Mouse (Mus musculus): ENCODE results near the gene Asic1. TPM values are rescaled to one million over a fixed set of nuclear protein-coding genes. Genes with fewer than 3 reads are reported as not detected.

Asic1 gene
- polyA plus RNA-seq (2014; fragmentation: Illumina TruSeq; extraction: RNeasy Lipid Tissue Mini Kit (QIAGEN cat#74804)): not detected

DNA sequence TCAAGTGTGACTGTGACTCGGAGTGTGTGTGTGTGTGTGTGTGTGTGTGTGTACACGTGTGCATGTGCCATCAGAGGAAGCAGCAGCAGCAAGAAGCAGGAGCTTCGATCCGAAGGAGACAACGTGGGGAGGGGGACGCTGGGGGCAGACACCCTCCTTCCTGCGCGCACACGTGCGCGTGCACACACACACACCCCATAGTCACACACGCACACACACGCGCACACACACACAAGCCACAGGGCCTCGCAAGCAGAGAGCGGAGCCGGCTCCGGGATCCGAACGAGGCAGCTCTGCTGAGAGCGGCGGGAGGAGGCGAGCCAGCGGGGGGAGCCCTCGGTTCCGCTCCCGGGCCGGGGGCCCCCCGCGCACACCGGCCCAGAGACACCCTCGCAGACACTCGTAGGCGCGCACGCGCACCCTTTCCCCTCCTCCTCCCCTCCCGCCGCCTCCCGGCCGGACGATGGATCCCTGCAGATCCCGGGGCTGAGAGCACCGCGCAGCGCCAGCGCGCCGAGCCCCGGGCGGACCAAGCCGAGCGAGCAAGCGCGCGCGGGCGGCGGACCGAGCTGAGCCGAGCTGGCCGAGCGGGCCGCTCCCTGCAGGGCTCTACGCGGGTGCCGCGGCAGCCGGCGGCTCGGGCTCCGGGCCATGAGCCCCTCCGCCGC, at the start of gene Asic1:
Gene Asic1, plus strand, starts transcription at position 215 of the 668 bp plus-strand sequence.

DNA sequence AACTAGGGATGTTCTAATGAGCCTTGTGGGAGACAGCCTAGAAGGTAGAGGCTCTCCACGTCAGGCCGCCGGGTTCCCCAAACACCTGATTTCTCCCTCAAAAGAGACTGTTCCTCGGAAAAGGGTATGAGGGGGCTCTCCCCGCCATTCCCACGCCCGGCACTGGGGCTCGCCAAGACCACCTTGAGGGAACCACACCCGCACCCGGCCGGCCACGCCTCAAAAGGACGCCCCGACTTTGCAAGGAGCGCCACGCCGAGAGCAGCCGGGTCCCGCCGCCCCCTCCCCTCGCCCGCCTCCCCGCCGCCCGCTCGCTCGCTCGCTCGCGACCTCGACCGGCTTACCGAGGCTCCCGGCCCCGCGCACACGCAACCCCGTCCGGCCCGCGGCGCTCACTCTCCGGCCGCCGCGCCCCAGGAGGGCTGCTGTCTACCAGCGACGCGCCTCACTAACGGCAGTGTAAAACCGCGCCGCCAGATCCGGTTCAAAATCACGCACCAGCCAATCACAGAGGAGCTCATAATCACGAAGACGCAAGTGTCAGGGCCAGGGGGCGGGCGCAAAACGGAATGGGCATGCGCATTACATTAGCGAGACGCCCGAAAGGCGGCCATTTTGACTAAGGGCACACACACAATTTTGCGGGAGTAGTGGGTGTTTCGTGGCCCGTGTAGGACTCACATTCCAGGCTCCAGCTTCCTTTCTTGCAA, 18.9 kb upstream of the Asic1 start, which contains the start of gene Racgap1:
Gene Racgap1, minus strand, starts transcription at position 494 of the 710 bp plus-strand sequence.

DNA sequence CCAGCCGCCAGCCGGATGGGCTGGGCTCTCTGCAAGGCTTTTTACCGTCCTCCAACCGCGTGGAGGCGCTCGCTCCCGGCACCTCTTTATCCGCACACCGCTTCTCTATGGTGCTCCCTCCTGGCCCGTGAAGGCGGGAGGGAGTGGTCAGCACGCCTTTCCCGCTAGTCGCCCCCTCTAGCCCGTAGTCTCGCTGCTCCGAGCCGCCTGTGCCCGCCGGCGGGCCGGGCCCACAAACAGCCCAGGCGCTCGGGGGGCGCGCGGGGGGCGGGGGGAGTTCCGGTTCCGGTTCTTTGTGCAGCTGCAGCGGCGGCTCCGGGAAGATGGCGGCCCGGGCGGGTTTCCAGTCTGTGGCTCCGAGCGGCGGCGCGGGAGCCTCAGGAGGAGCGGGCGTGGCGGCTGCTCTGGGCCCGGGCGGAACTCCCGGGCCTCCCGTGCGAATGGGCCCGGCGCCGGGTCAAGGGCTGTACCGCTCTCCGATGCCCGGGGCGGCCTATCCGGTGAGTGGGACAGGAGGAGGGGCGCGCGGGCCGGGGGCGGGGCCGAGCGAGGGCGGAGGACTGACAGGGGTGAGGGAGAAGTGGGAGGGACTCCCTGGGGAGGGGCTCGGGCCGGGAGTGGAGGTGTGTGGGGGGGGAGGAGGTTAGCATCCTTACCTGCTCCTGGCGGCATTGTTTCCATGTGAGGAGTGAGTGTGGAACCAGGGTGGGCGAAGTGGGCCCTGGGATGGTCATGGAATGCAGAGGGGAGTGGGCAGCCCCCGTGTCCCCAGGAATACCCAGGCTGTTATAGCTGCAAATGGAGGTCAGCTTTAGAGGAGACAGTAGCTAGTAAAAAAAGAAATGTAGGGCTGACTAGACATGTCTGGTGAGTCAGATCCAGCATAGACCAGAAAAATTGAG, 32.1 kb downstream of the Asic1 start, which contains the start of gene Smarcd1:
Gene Smarcd1, plus strand, starts transcription at position 131 of the 902 bp plus-strand sequence.

DNA sequence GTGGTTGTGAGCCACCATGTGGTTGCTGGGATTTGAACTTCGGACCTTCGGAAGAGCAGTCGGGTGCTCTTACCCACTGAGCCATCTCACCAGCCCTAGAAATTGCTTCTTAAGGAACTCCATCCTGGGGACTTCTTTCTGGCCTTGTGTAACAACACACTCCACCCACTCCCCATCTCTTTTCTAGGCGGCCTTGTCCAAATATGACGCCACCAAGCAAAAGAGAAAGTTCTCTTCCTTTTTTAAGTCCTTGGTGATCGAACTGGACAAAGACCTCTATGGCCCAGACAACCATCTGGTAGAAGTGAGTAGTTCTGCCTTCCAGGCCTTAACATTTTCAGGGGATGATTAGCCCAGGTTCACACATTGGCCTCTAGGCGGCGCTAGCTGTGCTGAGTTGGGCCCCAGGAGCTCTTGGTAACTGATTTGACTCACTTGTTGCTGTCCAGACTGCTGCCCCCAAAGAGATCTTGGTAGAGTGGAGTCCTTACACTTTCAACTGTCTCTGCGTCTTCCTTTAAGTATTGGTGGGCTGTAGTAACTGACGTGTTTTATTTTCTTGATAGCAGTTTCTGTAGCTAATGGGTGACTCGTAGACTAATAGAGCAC, 35.4 kb downstream of the Asic1 start, which contains the start of gene Gm17349:
Gene Gm17349, minus strand, starts transcription at position 51 of the 609 bp plus-strand sequence.

DNA sequence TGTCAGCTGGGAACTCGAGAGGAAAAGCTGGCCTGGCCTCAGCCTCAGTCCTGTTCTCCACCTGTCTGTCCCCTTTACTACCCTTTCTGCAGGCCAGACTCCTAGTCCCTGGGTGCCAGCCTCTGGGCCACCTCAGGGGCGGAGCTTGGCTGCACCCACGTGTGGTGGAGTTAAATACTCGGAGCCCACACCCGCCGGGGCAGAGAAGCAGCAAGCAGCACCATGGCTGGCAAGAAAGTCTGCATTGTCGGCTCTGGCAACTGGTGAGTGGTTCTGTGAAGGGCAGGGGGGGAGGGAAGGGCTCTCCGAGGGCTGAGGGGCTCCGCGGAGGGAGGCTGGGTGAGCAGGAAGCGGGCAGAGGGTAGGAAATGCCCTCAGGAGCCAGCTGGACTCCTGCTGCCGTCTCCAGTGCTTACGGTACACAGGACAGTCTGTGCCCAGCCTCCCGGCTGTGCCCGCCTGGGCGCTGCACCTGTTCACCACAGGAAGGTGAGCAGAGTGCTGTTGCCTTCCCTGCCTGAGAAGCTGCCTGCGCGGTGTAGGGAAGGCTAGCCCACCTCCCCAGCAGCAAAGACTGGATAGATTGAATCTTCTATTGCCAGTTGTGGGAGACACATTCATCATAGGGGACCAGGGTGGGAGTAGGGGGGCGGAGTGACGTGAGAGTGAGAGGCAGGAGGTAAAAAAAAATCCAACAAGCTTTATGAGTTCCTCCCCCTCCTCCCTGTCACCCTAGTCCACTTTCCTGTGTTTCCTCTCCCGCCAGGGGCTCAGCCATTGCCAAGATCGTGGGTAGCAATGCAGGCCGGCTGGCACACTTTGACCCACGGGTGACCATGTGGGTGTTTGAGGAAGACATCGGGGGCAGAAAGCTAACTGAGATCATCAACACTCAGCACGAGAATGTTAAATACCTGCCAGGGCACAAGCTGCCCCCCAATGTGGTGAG, 47.5 kb downstream of the Asic1 start, which contains the start of gene Gpd1:
Gene Gpd1, plus strand, starts transcription at position 130 of the 949 bp plus-strand sequence.

DNA sequence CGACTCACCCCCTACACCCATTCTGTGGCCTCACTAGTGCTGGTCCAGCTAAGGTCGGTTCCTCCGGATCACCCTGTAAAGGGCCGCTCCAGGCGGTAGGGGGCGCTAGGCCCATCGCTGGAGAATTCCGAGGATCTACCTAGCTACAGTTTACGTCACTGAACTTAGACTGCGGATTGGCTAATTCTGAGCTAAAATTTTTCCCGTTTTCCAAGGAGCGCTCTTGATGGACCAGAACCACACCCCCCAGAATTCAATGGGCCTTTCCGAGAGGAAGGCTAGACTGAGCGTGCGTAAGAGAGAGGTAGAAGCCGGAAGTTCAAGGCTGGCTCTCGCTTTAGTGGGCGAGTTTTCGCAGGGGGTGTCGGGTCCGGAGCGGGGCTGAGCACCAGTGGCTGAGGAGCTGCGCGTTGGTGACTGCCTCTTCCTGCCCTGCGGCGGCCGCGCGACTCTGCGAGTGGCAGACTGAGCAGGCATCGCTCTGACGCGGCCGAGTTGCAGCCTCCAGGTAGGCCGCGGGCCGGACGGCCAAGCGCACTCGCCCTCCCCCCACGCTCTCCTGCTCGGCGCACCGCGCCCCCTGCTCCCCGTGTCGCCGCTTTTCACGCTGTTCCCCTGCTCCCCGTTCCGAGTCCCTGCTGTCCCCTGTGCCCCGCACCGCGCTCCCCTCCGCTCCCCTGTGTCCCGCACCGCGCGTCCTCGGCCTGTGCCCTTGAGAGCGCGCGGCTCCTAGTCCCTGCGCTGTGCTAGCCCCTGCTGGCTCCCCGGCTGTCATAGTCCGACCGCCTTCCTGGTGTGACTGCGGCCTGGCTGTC, 55.4 kb downstream of the Asic1 start, which contains the start of gene Cox14:
Gene Cox14, plus strand, starts transcription at position 278 of the 815 bp plus-strand sequence.

Other genes with a start within 250 kb of the Asic1 start
- not detected for gene Nckap5l, start 212.6 kb upstream of the Asic1 start, polyA plus RNA-seq (2014; fragmentation: Illumina TruSeq; extraction: RNeasy Lipid Tissue Mini Kit (QIAGEN cat#74804))
- 1.1 TPM for gene Bcdin3d, start 195.6 kb upstream of the Asic1 start, polyA plus RNA-seq (2014; fragmentation: Illumina TruSeq; extraction: RNeasy Lipid Tissue Mini Kit (QIAGEN cat#74804))
- gene Faim2, start 142.2 kb upstream of the Asic1 start, polyA plus RNA-seq (2014; fragmentation: Illumina TruSeq; extraction: RNeasy Lipid Tissue Mini Kit (QIAGEN cat#74804)): not detected
- gene Aqp2, start 91.3 kb upstream of the Asic1 start, polyA plus RNA-seq (2014; fragmentation: Illumina TruSeq; extraction: RNeasy Lipid Tissue Mini Kit (QIAGEN cat#74804)): not detected
- gene Aqp5, start 79.6 kb upstream of the Asic1 start, polyA plus RNA-seq (2014; fragmentation: Illumina TruSeq; extraction: RNeasy Lipid Tissue Mini Kit (QIAGEN cat#74804)): not detected
- not detected for gene Aqp6, start 69.0 kb upstream of the Asic1 start, polyA plus RNA-seq (2014; fragmentation: Illumina TruSeq; extraction: RNeasy Lipid Tissue Mini Kit (QIAGEN cat#74804))
- 38.7 TPM for gene Racgap1, start 18.7 kb upstream of the Asic1 start, polyA plus RNA-seq (2014; fragmentation: Illumina TruSeq; extraction: RNeasy Lipid Tissue Mini Kit (QIAGEN cat#74804))
- gene Smarcd1, start 31.8 kb downstream of the Asic1 start, polyA plus RNA-seq (2014; fragmentation: Illumina TruSeq; extraction: RNeasy Lipid Tissue Mini Kit (QIAGEN cat#74804)): 15.0 TPM
- gene Gm17349, start 35.1 kb downstream of the Asic1 start, polyA plus RNA-seq (2014; fragmentation: Illumina TruSeq; extraction: RNeasy Lipid Tissue Mini Kit (QIAGEN cat#74804)): not detected
- 0.40 TPM for gene Gpd1, start 47.1 kb downstream of the Asic1 start, polyA plus RNA-seq (2014; fragmentation: Illumina TruSeq; extraction: RNeasy Lipid Tissue Mini Kit (QIAGEN cat#74804))
- gene Cox14, start 55.2 kb downstream of the Asic1 start, polyA plus RNA-seq (2014; fragmentation: Illumina TruSeq; extraction: RNeasy Lipid Tissue Mini Kit (QIAGEN cat#74804)): 17.2 TPM
- gene Cers5, start 102.5 kb downstream of the Asic1 start, polyA plus RNA-seq (2014; fragmentation: Illumina TruSeq; extraction: RNeasy Lipid Tissue Mini Kit (QIAGEN cat#74804)): 110 TPM
- 38.1 TPM for gene Lima1, start 205.1 kb downstream of the Asic1 start, polyA plus RNA-seq (2014; fragmentation: Illumina TruSeq; extraction: RNeasy Lipid Tissue Mini Kit (QIAGEN cat#74804))